Mouse (Mus musculus) lung, postnatal 0 days (tissue): ENCODE data around the gene Nppb.

Source experiments
- CTCF ChIP-seq: IDR thresholded peaks from 2 replicates; pipeline ENCODE4 v1.5.1; 2016; ENCODE audit warnings: antibody characterized with exemption, mild to moderate bottlenecking
- EP300 ChIP-seq: IDR thresholded peaks from 2 replicates; pipeline ENCODE4 v1.6.1; 2016; ENCODE audit warnings: antibody characterized with exemption, mild to moderate bottlenecking, control low read depth

GRCm38 (mm10) chr4:147937486-147937885 is 48.1 kb upstream of the Nppb start:
- TF ChIP-seq CTCF (no peak), EP300 (no peak)
